Mouse (Mus musculus) heart, postnatal 25 days (tissue): ENCODE results near the gene Mocs3. TPM values are rescaled to one million over a fixed set of nuclear protein-coding genes. Genes with fewer than 3 reads are reported as not detected.

Experiments
- DNase-seq: peaks from one replicate; pipeline ENCODE4 v3.0.0; 2022; ENCODE audit warnings: low spot score
- intact Hi-C: fragments of 180-260 bp; cut with DNase I; formaldehyde crosslinking; loops from one replicate; pipeline ENCODE4 v1.15.1; 2025
- total RNA-seq, 2 experiments: library from RNA; stranded (reverse); gene quantifications; 2 replicates each; pipeline ENCODE4 v1.2.3; 2021

Mocs3 gene
- total RNA-seq, 2 experiments from 2014 or later = 6.2 to 7.1 TPM

DNA sequence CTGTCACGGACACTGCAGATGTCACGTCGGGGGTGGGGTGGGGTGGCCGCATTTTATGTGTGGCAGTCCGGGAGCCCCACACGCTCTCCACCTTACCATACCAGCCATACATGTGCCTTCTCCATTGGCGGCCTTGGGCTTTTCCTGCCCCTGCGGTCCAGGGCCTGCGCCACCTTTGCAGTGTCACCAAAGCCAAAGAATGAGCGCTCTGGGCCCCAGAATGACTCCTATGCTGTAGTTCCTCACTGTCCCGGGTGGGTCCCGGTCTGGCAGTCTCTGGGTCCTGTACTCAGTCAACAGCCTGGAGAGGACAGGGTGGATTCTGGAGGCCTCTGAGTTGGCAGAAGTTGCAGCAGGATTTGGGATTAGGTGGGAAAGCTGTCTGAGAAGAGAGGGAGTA lies 51.2 kb downstream of the Mocs3 start, which contains the start of gene Kcng1:
Kcng1 (minus strand) TSS at position 155 of the 400 bp plus-strand sequence.
- intact Hi-C loops = no loop called here
- no peak for DNase-seq

Other genes with a start within 250 kb of the Mocs3 start
- under 1 TPM; 0.49 to 0.75 TPM for gene Ripor3, start 220.0 kb upstream of the Mocs3 start, total RNA-seq
- gene Pard6b, start 149.6 kb upstream of the Mocs3 start, total RNA-seq = 1 to 10 TPM; 3.1 to 3.4 TPM
- 10 to 100 TPM; 30.5 to 32.7 TPM for gene Adnp, start 23.5 kb upstream of the Mocs3 start, total RNA-seq
- gene Gm20716, start 258 bp upstream of the Mocs3 start, total RNA-seq = 10 to 100 TPM; 12.6 to 13.6 TPM
- 10 to 100 TPM; 61.8 to 70.6 TPM for gene Dpm1, start within 50 bp of the Mocs3 start, total RNA-seq
- not detected for gene Kcng1, start 51.1 kb downstream of the Mocs3 start, total RNA-seq